ENCODE assay signal across 8 mouse cellular contexts in genomic region chr19:57196616-57197015, GRCm38 (mm10).
A peak's percentile ranks its signal among the peaks of the same experiment; 100 is the strongest.
DNase-seq lines count a peak whose midpoint lies in the region; ATAC-seq lines count a peak whose summit lies in the region.

No protein-coding gene starts in this region.

- no peaks in the 10 kb centered on the region for H3K36me3 ChIP-seq in heart, embryonic 11.5 days (ENCODE audit: control insufficient read depth, insufficient read depth, low read length)
- no peaks in the 10 kb centered on the region for H3K36me3 ChIP-seq in embryonic facial prominence, embryonic 13.5 days
- no peaks in the 10 kb centered on the region for H3K36me3 ChIP-seq in intestine, embryonic 14.5 days (ENCODE audit: control insufficient read depth, insufficient read depth, low read length)
- H3K36me3 ChIP-seq in midbrain, embryonic 11.5 days (ENCODE audit: control insufficient read depth, insufficient read depth, low read length), result no peaks in the 10 kb centered on the region

- WGBS in heart, embryonic 11.5 days (ENCODE audit: insufficient replicate concordance), result 29% methylated on average over 8 of the region's 8 CpGs
- WGBS in embryonic facial prominence, embryonic 13.5 days, result 35% methylated on average over 8 of the region's 8 CpGs
- 43% methylated on average over 8 of the region's 8 CpGs for WGBS in intestine, embryonic 14.5 days
- WGBS in midbrain, embryonic 11.5 days, result 44% methylated on average over 8 of the region's 8 CpGs

- ATAC-seq in heart, embryonic 11.5 days (replicated peaks; ENCODE audit: insufficient number of reproducible peaks, low FRiP score, low TSS enrichment), result no peak
- 0 out of 2 replicates have a peak, but pooled peaks have one; percentile 35 for ATAC-seq in embryonic facial prominence, embryonic 13.5 days (ENCODE audit: insufficient number of reproducible peaks, insufficient read depth, low FRiP score, low TSS enrichment, low read depth)
- ATAC-seq in intestine, embryonic 14.5 days (replicated peaks; ENCODE audit: low FRiP score, low TSS enrichment, low read depth), result no peak
- no peak for ATAC-seq in midbrain, embryonic 11.5 days (ENCODE audit: low FRiP score)

- H3K9me3 ChIP-seq in heart, embryonic 11.5 days (replicated peaks; ENCODE audit: control insufficient read depth, low read length), result no peaks in the 10 kb centered on the region
- no peaks in the 10 kb centered on the region for H3K9me3 ChIP-seq in embryonic facial prominence, embryonic 13.5 days
- H3K9me3 ChIP-seq in intestine, embryonic 14.5 days (ENCODE audit: control insufficient read depth, low read length), result no peaks in the 10 kb centered on the region
- H3K9me3 ChIP-seq in midbrain, embryonic 11.5 days (ENCODE audit: control insufficient read depth, low read length), result no peaks in the 10 kb centered on the region

- H3K4me1 ChIP-seq in heart, embryonic 11.5 days (ENCODE audit: control insufficient read depth, insufficient read depth, low read length), result peaks cover 64% of the 10 kb centered on the region
- peaks cover 46% of the 10 kb centered on the region for H3K4me1 ChIP-seq in embryonic facial prominence, embryonic 13.5 days
- peaks cover 41% of the 10 kb centered on the region for H3K4me1 ChIP-seq in intestine, embryonic 14.5 days (replicated peaks; ENCODE audit: control insufficient read depth, insufficient read depth, low read length)
- H3K4me1 ChIP-seq in midbrain, embryonic 11.5 days (ENCODE audit: control insufficient read depth, insufficient read depth, low read length), result peaks cover 25% of the 10 kb centered on the region

- peak overlapping the region; percentile 58 for H3K4me3 ChIP-seq in heart, embryonic 11.5 days (ENCODE audit: low read depth, low read length)
- H3K4me3 ChIP-seq in embryonic facial prominence, embryonic 13.5 days, result peak overlapping the region; percentile 47
- H3K4me3 ChIP-seq in intestine, embryonic 14.5 days (ENCODE audit: low read depth, low read length), result peak overlapping the region; percentile 33; the same call in 1 of the 2 replicates
- no peak overlapping the region for H3K4me3 ChIP-seq in midbrain, embryonic 11.5 days (ENCODE audit: low read depth, low read length)

- no peak for DNase-seq in heart, adult 9 months (ENCODE audit: low spot score in 2 of 2)
- no peak for DNase-seq in intestine, embryonic 14.5 days (ENCODE audit: low spot score)
- no peak for DNase-seq in midbrain, embryonic 11.5 days (ENCODE audit: low spot score, missing footprints)
- DNase-seq in frontal cortex, postnatal 14 days (ENCODE audit: low spot score in 2 of 2), result no peak
- no peak for DNase-seq in layer of hippocampus, adult 9-11 months
- DNase-seq in adrenal gland, adult 18-20 months (ENCODE audit: low spot score in 2 of 2), result no peak

- H3K4me2 ChIP-seq in heart, embryonic 11.5 days, result peak overlapping the region; percentile 73
- H3K4me2 ChIP-seq in embryonic facial prominence, embryonic 13.5 days, result peak overlapping the region; percentile 85
- H3K4me2 ChIP-seq in intestine, embryonic 14.5 days (ENCODE audit: low read length), result peak overlapping the region; percentile 55
- peak overlapping the region; percentile 87 for H3K4me2 ChIP-seq in midbrain, embryonic 11.5 days

- H3K27ac ChIP-seq in heart, embryonic 11.5 days (ENCODE audit: low read depth, low read length), result peak overlapping the region; percentile 82
- H3K27ac ChIP-seq in embryonic facial prominence, embryonic 13.5 days, result no peak overlapping the region
- H3K27ac ChIP-seq in intestine, embryonic 14.5 days (ENCODE audit: low read depth), result no peak overlapping the region
- H3K27ac ChIP-seq in midbrain, embryonic 11.5 days (ENCODE audit: low read depth, low read length), result no peak overlapping the region

- no peaks in the 10 kb centered on the region; the same call in 1 of the 2 replicates for H3K27me3 ChIP-seq in heart, embryonic 11.5 days (ENCODE audit: control insufficient read depth, insufficient read depth, low read length)
- H3K27me3 ChIP-seq in embryonic facial prominence, embryonic 13.5 days, result peaks cover 45% of the 10 kb centered on the region
- no peaks in the 10 kb centered on the region for H3K27me3 ChIP-seq in intestine, embryonic 14.5 days (replicated peaks; ENCODE audit: control insufficient read depth, insufficient read depth, low read length)
- peaks cover 3% of the 10 kb centered on the region for H3K27me3 ChIP-seq in midbrain, embryonic 11.5 days (ENCODE audit: control insufficient read depth, insufficient read depth, low read length)

- H3K9ac ChIP-seq in heart, embryonic 11.5 days (ENCODE audit: low read depth, low read length), result peak overlapping the region; percentile 72
- no peak overlapping the region for H3K9ac ChIP-seq in embryonic facial prominence, embryonic 13.5 days
- no peak overlapping the region for H3K9ac ChIP-seq in intestine, embryonic 14.5 days (ENCODE audit: low read length)
- no peak overlapping the region for H3K9ac ChIP-seq in midbrain, embryonic 11.5 days (ENCODE audit: low read length)
